Mouse (Mus musculus) stomach, embryonic 15.5 days (tissue): ENCODE data around the gene Olfr1323. TPM values are rescaled to one million over a fixed set of nuclear protein-coding genes. Genes with fewer than 3 reads are reported as not detected.

Experiments
- ATAC-seq: fragments of 200-750 bp; cut with Nextera tagmentation; 2 replicates; pipeline ENCODE4 v1.8.0; 2017; ENCODE audit warnings: low read depth, moderate number of reproducible peaks, moderate TSS enrichment; ENCODE audit not compliant: insufficient read depth, low FRiP score
- H3K27ac ChIP-seq: fragments of 300-500 bp; sonication (generic); 2 replicates; pipeline ENCODE4 v1.5.1; 2015; ENCODE audit warnings: mild to moderate bottlenecking, inconsistent platforms
- H3K27me3 ChIP-seq: fragments of 300-500 bp; sonication (generic); replicated peaks from 2 replicates; pipeline ENCODE4 v1.6.1; 2015; ENCODE audit warnings: inconsistent platforms
- H3K36me3 ChIP-seq: fragments of 300-500 bp; sonication (generic); 2 replicates; pipeline ENCODE4 v1.6.1; 2015; ENCODE audit warnings: inconsistent platforms
- H3K4me1 ChIP-seq: fragments of 300-500 bp; sonication (generic); 2 replicates; pipeline ENCODE4 v1.6.1; 2015; ENCODE audit warnings: inconsistent platforms
- H3K4me2 ChIP-seq: fragments of 300-500 bp; sonication (generic); 2 replicates; pipeline ENCODE4 v1.6.1; 2015; ENCODE audit warnings: mild to moderate bottlenecking, inconsistent platforms
- H3K4me3 ChIP-seq: fragments of 300-500 bp; sonication (generic); replicated peaks from 2 replicates; pipeline ENCODE4 v1.5.1; 2015; ENCODE audit warnings: inconsistent platforms
- H3K9ac ChIP-seq: fragments of 300-500 bp; sonication (generic); 2 replicates; pipeline ENCODE4 v1.6.1; 2015; ENCODE audit warnings: inconsistent platforms
- H3K9me3 ChIP-seq: fragments of 300-500 bp; sonication (generic); 2 replicates; pipeline ENCODE4 v1.6.1; 2016; ENCODE audit warnings: inconsistent platforms
- WGBS: fragments of 180-500 bp; shearing (Covaris S2); methylation state at CpG from one replicate; pipeline ENCODE4 v1.1.7; 2015; 5-methylcytosine and 5-hydroxymethylcytosine counted together
- polyA plus RNA-seq: library from polyadenylated mRNA; unstranded; fragments of >200 nt; fragmentation: Nextera tagmentation; extraction: Ambion mirVana; gene quantifications from 2 replicates; pipeline ENCODE4 v1.2.1, GENCODE M21; 2015

The Olfr1323 gene
- not detected in 2 replicates for polyA plus RNA-seq

- Histone ChIP-seq H3K9me3 (no peaks in the 10 kb centered on the region), H3K27me3 (no peaks in the 10 kb centered on the region), H3K27ac (no peak within 1 kb of the TSS), H3K36me3 (no peaks in the 10 kb centered on the region), H3K4me3 (no peak within 1 kb of the TSS), H3K9ac (no peak within 1 kb of the TSS), H3K4me2 (no peak within 1 kb of the TSS), H3K4me1 (no peaks in the 10 kb centered on the region)
- no peak for ATAC-seq
- WGBS = 85% methylated on average over 1 of the region's 1 CpGs
These were observed at the start of gene Olfr1323 for GRCm38 (mm10) chrX:50019259-50019658. Gene Olfr1323, minus strand, starts transcription at chrX:50019359.

DNA sequence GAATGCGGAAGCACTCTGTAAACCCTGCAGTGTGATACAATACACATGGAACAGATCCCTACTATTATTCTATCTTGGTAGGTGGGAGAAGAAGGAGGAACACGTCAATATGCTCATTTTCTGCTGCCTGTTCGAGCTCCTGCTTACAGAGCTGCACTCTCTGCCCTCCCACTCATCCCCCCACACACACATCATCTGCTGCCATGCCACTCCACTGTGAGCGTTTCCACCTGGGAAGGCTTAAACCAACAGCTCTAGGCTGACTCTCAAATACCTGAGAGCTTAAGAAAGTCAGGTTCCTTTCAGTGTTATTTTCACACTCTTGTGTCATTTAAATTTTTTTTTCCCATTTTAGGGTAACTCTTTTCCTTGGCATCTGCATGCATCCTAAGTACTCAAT, 6.9 kb downstream of the Olfr1323 start:
- 35% methylated on average over 4 of the region's 4 CpGs for WGBS
- Histone ChIP-seq H3K27ac (no peak overlapping the region), H3K27me3 (no peaks in the 10 kb centered on the region), H3K9ac (no peak overlapping the region), H3K36me3 (no peaks in the 10 kb centered on the region), H3K4me2 (no peak overlapping the region), H3K9me3 (no peaks in the 10 kb centered on the region), H3K4me3 (no peak overlapping the region), H3K4me1 (no peaks in the 10 kb centered on the region)
- no peak for ATAC-seq

Other genes with a start within 250 kb of the Olfr1323 start
- 4.2 and 4.5 TPM in 2 replicates for gene Igsf1, start 221.6 kb downstream of the Olfr1323 start, polyA plus RNA-seq
- not detected in 2 replicates for gene Olfr1322, start 127.9 kb downstream of the Olfr1323 start, polyA plus RNA-seq